Mouse (Mus musculus) C2C12 (cell line): ENCODE data around the gene Slit3.

Source experiments
- CTCF ChIP-seq: IDR thresholded peaks from one replicate; pipeline ENCODE4 v1.5.1; 2011; ENCODE audit not compliant: control insufficient read depth, insufficient read depth, insufficient read length
- MAX ChIP-seq: IDR thresholded peaks from one replicate; pipeline ENCODE4 v1.6.1; 2011; ENCODE audit warnings: mild to moderate bottlenecking, control low read depth
- USF1 ChIP-seq: IDR thresholded peaks from one replicate; pipeline ENCODE4 v1.6.1; 2011; ENCODE audit warnings: low read depth, mild to moderate bottlenecking, control low read depth, moderate library complexity

DNA sequence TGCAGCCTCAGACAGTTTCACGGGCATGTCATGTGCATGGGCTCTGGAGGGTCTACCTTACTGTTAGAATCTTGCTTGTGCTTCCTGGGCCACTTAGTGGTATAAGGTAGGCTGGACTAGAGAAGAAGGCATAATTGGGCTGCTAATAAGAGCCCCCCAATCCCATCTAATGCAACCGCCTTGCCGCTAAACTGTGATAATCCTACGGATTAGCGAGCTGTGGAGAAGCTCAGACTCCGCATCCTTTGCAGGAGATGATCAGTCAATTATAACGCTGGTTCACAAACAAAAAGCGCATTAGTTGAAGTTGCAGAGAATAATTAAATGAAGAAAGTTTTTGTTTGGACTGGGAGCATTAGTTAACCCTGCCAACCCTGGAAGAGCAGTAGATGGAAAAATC lies 376.9 kb downstream of the Slit3 start:
- TF ChIP-seq CTCF: no peak
- no peak for TF ChIP-seq USF1
- TF ChIP-seq MAX: no peak
